Mouse (Mus musculus): Measurements from ENCODE around the gene Scnm1. TPM values are rescaled to one million over a fixed set of nuclear protein-coding genes. Genes with fewer than 3 reads are reported as not detected.

Gene Scnm1
- polyA plus RNA-seq (2012; rRNA removed) = 101 and 136 TPM in 2 replicates

DNA sequence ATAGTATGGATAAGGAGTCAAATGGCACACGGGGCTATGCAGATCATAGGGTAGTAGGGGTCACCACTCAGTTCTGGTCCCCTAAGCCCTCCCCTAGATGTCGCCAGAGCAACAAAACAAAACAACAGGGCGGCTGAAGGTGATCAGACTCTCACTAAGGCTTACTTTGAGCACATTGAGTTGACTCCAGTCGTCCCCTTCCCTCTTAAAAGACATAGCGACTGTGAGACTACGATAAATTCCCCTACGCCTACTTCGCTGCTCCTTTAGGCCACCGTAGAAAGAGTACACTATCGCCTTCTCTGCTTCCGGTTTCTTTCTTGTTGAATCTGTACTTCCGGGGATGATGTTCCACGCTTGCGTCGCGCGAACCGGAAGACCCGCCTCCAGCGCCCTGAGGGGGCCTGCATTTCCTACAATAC is at the start of gene Scnm1, which contains the start of gene Lysmd1:
Gene Scnm1 (minus strand): TSS at position 332 of the 422 bp plus-strand sequence.
Gene Lysmd1 (plus strand): TSS at position 409 of the 422 bp plus-strand sequence.
- DNase-seq (ENCODE audit: low read depth) = peak; percentile 99
- peak; percentile 21; the same call in 1 of the 2 replicates for TF ChIP-seq CTCF (IDR thresholded peaks at IDR 0.05; ENCODE audit: borderline replicate concordance, extremely low read depth, insufficient read depth, insufficient read length)
- no peak for TF ChIP-seq POLR2A (IDR thresholded peaks at IDR 0.05; ENCODE audit: borderline replicate concordance, extremely low read depth, insufficient read depth, insufficient read length, poor library complexity, severe bottlenecking)

DNA sequence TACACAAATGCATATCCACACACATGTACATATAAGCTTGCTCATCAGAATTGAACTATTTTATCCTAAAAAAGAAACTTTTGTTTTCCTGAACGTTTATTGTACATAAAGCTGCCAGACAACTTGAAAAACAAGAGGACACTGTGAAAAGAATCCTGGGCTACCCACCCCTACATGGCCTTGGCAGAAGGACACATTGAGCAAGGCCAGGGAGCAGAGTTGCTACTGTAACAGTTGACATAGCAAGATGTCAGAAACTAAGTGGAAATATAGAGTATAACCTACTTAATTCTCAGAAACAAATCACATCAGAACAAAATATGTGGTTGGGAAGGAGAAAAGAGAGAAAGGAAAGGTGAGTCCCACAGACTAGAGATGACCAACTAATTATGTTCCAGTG is 48.0 kb upstream of the Scnm1 start:
- no peak for DNase-seq (ENCODE audit: low read depth)
- TF ChIP-seq POLR2A (IDR thresholded peaks at IDR 0.05; ENCODE audit: borderline replicate concordance, extremely low read depth, insufficient read depth, insufficient read length, poor library complexity, severe bottlenecking) = no peak
- no peak for TF ChIP-seq CTCF (IDR thresholded peaks at IDR 0.05; ENCODE audit: borderline replicate concordance, extremely low read depth, insufficient read depth, insufficient read length)

DNA sequence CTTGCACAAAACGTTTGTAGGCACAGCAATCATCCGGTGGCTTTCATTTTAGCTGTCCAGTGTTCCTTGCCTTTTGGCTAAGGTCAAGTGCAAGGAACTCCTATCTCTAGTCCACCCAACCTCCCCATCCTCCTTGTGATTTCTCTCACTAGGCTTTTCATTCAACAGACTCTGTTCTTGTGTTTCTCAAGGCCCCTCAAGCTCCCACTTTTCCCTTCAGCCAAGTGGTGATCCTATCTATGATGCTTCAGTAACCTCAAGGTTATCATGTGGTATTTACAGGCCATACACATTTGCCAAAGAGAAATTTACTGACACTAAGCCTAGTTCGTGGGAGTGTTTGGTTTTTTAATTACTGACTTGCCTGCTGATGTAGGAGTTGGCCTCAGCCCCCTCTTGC is 46.1 kb upstream of the Scnm1 start:
- TF ChIP-seq CTCF (IDR thresholded peaks at IDR 0.05; ENCODE audit: borderline replicate concordance, extremely low read depth, insufficient read depth, insufficient read length) (no peak), POLR2A (IDR thresholded peaks at IDR 0.05; ENCODE audit: borderline replicate concordance, extremely low read depth, insufficient read depth, insufficient read length, poor library complexity, severe bottlenecking) (no peak)
- no peak for DNase-seq (ENCODE audit: low read depth)

DNA sequence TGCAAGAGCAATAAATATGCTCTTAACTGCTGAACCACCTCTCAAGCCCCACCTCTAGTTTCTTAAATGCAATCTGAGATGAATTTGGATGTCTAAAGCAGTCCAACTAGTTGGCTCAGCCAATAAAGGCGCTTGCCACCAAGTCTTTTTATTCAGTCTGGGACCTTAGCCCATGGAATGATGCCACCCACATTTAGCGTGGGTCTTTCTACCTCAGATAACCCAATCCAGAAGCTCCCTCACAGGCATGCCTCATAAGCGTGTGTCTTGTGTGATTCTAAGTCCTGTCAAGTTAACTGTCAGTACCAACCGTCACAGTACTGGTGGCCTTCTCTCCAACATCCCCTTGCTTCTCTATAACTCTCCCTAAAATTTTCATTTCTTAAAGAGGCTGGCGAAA is 45.1 kb upstream of the Scnm1 start:
- TF ChIP-seq POLR2A (IDR thresholded peaks at IDR 0.05; ENCODE audit: borderline replicate concordance, extremely low read depth, insufficient read depth, insufficient read length, poor library complexity, severe bottlenecking) (no peak), CTCF (IDR thresholded peaks at IDR 0.05; ENCODE audit: borderline replicate concordance, extremely low read depth, insufficient read depth, insufficient read length) (no peak)
- DNase-seq (ENCODE audit: low read depth) = no peak

DNA sequence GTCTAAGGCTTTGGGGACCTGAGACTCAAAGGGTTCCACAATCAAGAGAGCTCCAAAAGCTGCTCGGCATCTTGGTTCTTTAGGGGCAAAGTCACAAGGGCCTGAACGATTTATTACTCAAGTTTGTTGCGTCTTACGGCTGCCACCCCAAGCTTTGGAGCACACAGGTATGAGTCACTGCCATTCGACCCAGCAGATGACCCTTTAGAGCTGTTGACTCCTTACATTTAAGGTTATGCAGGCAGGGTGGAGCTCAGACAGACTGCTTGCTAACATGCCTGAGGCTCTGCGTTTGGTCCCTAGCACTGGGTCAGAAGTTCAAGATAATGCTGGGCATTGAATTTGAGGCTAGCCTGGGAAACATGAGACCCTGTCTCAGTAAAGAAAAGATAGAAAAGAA is 43.8 kb upstream of the Scnm1 start:
- DNase-seq (ENCODE audit: low read depth) = no peak
- TF ChIP-seq POLR2A (IDR thresholded peaks at IDR 0.05; ENCODE audit: borderline replicate concordance, extremely low read depth, insufficient read depth, insufficient read length, poor library complexity, severe bottlenecking) (no peak), CTCF (IDR thresholded peaks at IDR 0.05; ENCODE audit: borderline replicate concordance, extremely low read depth, insufficient read depth, insufficient read length) (no peak)

DNA sequence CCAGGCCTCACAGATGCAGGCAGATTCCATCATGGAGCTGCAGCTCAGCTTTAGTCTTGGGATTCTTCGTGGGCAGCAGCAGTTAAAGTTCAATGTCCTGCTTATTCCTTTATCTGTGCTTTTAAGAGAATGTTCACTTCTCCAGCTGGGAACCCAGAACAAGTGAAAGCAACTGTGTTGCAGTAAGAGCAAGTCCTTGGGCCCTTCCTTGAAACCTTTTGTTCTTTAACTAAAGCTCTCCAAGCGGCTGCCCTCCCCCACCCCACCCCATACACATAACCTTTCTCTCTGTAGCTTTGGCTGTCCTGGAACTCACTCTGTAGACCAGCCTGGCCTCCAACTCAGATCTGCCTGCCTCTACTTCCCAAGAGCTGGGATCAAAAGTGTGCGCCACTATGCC is 42.7 kb upstream of the Scnm1 start:
- no peak for TF ChIP-seq POLR2A (IDR thresholded peaks at IDR 0.05; ENCODE audit: borderline replicate concordance, extremely low read depth, insufficient read depth, insufficient read length, poor library complexity, severe bottlenecking)
- no peak for TF ChIP-seq CTCF (IDR thresholded peaks at IDR 0.05; ENCODE audit: borderline replicate concordance, extremely low read depth, insufficient read depth, insufficient read length)
- no peak for DNase-seq (ENCODE audit: low read depth)

DNA sequence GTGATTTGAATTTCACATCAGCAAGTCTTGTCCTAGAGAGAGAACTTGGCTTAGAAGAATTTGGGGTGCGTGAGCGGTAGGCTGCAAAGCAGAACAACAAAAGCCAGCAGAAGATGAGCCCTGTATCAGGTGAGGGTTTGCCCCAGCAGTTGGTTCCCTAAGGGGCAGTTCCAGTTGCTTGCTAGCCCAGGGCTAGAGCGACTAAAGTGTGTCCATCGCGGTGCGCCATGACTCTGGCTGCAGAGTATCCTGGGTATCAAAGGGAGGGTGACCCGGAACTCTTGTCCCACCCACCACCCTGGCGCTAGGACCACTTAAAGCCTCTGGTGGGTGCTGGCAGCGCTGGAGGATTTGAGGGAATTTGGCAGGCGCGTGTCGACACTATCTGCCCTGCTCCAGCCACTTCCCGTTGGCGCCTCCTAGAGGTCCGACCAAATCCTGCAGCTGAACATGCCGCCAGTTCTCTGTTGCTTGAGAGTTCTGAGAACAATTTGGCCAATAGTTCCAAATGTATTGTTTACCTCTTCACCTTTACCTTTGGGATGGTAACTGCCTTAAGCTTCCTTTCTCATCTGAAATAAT is 40.3 kb upstream of the Scnm1 start:
- TF ChIP-seq CTCF (IDR thresholded peaks at IDR 0.05; ENCODE audit: borderline replicate concordance, extremely low read depth, insufficient read depth, insufficient read length) = peak; percentile 91
- TF ChIP-seq POLR2A (IDR thresholded peaks at IDR 0.05; ENCODE audit: borderline replicate concordance, extremely low read depth, insufficient read depth, insufficient read length, poor library complexity, severe bottlenecking) = no peak
- DNase-seq (ENCODE audit: low read depth) = peak; percentile 88

DNA sequence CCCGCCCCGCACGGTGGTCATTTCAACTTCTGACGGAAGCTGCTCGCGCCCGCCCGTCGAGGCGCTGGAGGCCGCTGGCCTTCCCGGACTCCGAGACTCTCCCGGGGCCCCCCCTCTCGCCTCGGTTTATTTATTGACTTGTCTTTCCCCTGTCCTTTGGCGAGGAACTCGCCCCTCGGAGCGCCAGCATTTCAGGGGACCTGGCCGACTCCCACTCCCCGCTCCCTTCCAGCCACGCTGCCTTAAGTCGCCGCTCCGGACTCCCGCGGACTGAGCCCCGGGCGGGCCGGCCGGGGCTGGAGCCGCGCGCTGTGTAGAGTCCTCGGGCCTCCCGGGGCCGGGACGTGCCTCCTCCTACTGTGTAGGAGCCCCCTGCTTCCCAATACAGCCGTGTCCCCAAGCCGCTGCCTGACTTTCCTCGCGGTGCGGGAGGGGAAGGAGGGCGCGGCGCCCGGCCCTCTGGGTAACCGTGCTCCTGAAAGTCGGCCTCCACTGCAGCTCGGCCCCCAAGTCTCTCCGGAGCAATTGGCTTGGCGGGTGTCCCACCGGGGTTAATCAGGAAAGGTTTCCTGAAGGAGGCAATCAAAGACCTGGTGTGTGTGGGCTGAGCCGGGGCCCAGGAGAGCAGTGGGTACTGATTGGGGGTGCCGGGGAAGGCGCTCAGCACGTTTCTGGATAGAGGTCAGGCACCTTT is 39.6 kb upstream of the Scnm1 start:
- no peak for TF ChIP-seq POLR2A (IDR thresholded peaks at IDR 0.05; ENCODE audit: borderline replicate concordance, extremely low read depth, insufficient read depth, insufficient read length, poor library complexity, severe bottlenecking)
- TF ChIP-seq CTCF (IDR thresholded peaks at IDR 0.05; ENCODE audit: borderline replicate concordance, extremely low read depth, insufficient read depth, insufficient read length) = no peak
- peak; percentile 45 for DNase-seq (ENCODE audit: low read depth)

DNA sequence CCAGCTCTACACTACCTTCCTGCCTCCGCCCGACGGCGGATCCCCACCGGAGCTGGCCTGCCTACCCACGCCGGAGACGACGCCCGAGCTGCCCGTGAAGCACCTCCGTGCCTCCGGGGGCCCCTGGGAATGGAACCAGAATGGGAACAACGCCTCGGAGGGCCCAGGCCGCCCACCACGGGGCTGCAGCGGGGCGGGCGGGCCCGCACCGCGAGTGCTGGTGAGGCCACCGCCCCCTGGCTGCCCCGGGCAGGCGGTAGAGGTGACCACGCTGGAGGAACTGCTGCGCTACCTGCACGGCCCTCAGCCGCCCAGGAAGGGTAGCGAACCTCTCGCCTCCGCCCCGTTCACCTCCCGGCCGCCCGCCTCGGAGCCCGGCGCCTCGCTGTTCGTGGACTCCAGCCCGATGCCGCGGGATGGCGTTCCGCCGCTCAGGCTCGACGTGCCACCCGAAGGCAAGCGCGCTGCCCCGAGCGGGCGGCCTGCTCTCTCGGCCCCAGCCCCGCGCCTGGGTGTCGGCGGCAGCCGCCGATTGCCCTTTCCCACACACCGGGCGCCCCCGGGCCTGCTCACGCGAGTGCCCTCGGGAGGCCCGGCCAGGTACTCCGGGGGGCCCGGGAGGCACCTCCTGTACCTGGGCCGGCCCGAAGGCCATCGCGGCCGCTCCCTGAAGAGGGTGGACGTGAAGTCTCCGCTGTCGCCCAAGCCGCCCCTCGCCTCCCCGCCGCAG is 38.9 kb upstream of the Scnm1 start:
- TF ChIP-seq CTCF (IDR thresholded peaks at IDR 0.05; ENCODE audit: borderline replicate concordance, extremely low read depth, insufficient read depth, insufficient read length) = no peak
- TF ChIP-seq POLR2A (IDR thresholded peaks at IDR 0.05; ENCODE audit: borderline replicate concordance, extremely low read depth, insufficient read depth, insufficient read length, poor library complexity, severe bottlenecking) = no peak
- no peak for DNase-seq (ENCODE audit: low read depth)

DNA sequence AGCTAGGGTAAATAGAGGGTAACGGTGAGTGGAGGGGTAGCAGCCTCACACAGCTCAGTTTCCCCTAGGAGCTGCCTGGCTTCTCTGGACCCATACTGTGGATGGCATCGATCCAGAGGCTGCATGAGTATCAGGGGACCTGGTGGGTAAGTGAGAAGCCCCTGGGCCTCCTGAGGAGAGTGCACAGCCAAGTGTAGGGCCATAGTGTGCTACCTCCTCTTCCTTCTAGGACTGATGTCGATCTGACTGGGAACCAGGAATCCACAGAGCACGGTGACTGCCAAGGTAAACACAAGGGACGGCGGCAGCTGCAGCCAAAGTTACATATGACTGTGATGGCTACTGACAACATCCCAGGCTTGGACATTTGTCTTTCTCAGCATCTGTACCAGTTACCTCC is 37.3 kb upstream of the Scnm1 start:
- TF ChIP-seq POLR2A (IDR thresholded peaks at IDR 0.05; ENCODE audit: borderline replicate concordance, extremely low read depth, insufficient read depth, insufficient read length, poor library complexity, severe bottlenecking) = no peak
- no peak for TF ChIP-seq CTCF (IDR thresholded peaks at IDR 0.05; ENCODE audit: borderline replicate concordance, extremely low read depth, insufficient read depth, insufficient read length)
- no peak for DNase-seq (ENCODE audit: low read depth)

DNA sequence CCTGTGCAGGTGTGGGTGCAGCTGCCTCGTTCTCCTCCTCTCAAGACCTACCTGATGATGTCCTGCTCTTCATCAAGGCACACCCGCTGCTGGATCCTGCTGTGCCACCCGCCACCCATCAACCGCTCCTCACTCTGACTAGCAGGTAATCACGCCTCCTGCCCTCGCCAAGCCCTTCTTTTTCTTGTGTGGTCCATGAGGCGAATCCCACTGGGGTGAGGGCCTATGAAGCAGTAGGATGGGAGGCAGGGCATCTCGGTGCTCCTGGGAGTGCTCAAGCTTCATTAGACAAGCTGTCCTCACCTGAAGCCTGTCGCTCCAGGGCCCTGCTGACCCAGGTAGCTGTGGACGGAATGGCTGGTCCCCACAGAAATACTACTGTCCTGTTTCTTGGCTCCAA is 36.2 kb upstream of the Scnm1 start:
- TF ChIP-seq CTCF (IDR thresholded peaks at IDR 0.05; ENCODE audit: borderline replicate concordance, extremely low read depth, insufficient read depth, insufficient read length) (no peak), POLR2A (IDR thresholded peaks at IDR 0.05; ENCODE audit: borderline replicate concordance, extremely low read depth, insufficient read depth, insufficient read length, poor library complexity, severe bottlenecking) (no peak)
- DNase-seq (ENCODE audit: low read depth) = no peak
